Mouse (Mus musculus) Patski (cell line): ENCODE measurements around the gene Btbd35f26. TPM values are rescaled to one million over a fixed set of nuclear protein-coding genes. Genes with fewer than 3 reads are reported as not detected.
"Not testable (repeated sequence)": the region's sequence is repeated elsewhere in the genome, so short reads cannot be mapped to it uniquely, and the experiment has no call there.

Source experiments
- ATAC-seq: fragments of 100-300 bp; one replicate; pipeline ENCODE4 v1.8.0; 2021
- CTCF ChIA-PET: fragments of 350-600 bp; sonication (Branson Sonifier 250); formaldehyde crosslinking; loops from one replicate; lab custom pipeline; 2022; ENCODE audit warnings: inconsistent platforms; lab: Charles Lee
- POLR2A ChIA-PET: fragments of 350-600 bp; sonication (Branson Sonifier 250); formaldehyde crosslinking; loops from one replicate; lab custom pipeline; 2022; ENCODE audit warnings: antibody characterized with exemption, inconsistent platforms; lab: Charles Lee
- DNase-seq: peaks from one replicate; pipeline ENCODE4 v3.0.0-alpha.2; 2011; ENCODE audit warnings: low read depth, low spot score
- H3K27me3 ChIP-seq: fragments of 371-371 bp; one replicate; pipeline ENCODE4 v1.5.1; 2021
- in situ Hi-C: fragments of 300-500 bp; cut with MboI; formaldehyde crosslinking; loops from 3 replicates; pipeline ENCODE4 v1.11.1; 2018; ENCODE audit warnings: low pct_unique_long_range_greater_than_20kb, mixed read lengths
- polyA plus RNA-seq: library from polyadenylated mRNA; unstranded; gene quantifications from one replicate; pipeline ENCODE4 v1.2.3, GENCODE M21; 2021

Gene Btbd35f26
- not detected for polyA plus RNA-seq

DNA sequence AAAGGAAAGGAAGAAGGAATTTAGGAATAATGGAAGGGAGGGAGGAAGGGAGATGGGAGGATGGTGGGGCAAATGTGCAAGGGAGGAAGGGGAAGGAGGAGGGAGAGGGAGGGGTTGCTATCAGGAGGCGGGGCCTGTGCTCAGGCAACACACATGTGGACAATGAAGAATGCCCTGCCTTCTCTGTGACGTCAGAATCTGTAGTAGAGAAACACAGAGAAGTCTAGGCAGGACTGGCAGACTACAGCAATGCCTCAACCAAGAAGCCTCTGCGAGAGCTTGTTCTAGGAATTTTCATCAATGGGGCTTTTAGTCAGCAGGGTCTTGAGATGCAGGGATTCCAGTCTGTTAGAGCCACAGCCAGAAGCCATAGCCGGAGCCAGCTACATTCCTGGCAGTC lies at the start of gene Btbd35f26:
Gene Btbd35f26, plus strand, starts transcription at position 301 of the 400 bp plus-strand sequence.
- in situ Hi-C loops, ATAC-seq, DNase-seq, H3K27me3 ChIP-seq, CTCF ChIA-PET, POLR2A ChIA-PET: not testable (repeated sequence)

DNA sequence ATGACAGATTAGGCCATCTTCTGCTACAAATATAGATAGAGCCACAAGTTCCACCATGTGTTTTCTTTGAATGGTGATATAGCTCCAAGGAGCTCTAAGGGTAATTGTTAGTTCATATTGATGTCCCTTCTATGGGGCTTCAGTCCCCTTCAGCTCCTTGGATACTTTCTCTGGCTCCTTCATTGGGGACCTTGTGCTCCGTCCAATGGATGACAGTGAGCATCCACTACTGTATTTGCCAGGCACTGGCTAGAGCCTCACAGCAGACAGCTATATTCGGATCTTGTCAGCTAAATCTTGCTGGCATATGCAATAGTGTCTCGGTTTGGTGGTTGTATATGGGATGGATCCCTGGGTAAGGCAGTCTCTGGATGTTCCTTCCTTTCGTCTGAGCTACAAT lies 5.7 kb downstream of the Btbd35f26 start:
- DNase-seq, CTCF ChIA-PET, POLR2A ChIA-PET, H3K27me3 ChIP-seq, ATAC-seq, in situ Hi-C loops: not testable (repeated sequence)

DNA sequence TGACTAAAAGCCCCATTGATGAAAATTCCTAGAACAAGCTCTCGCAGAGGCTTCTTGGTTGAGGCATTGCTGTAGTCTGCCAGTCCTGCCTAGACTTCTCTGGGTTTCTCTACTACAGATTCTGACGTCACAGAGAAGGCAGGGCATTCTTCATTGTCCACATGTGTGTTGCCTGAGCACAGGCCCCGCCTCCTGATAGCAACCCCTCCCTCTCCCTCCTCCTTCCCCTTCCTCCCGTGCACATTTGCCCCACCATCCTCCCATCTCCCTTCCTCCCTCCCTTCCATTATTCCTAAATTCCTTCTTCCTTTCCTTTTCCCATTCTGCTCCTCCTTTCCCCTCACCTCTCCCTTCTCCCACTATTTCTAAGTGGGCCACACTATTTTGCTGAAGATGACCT lies 47.6 kb downstream of the Btbd35f26 start, which contains the start of gene Btbd35f19:
Gene Btbd35f19, minus strand, starts transcription at position 101 of the 400 bp plus-strand sequence.
- in situ Hi-C loops, DNase-seq, POLR2A ChIA-PET, H3K27me3 ChIP-seq, CTCF ChIA-PET, ATAC-seq: not testable (repeated sequence)

Other genes with a start within 250 kb of the Btbd35f26 start
- not detected for gene Btbd35f29, start 218.8 kb upstream of the Btbd35f26 start, polyA plus RNA-seq
- not detected for gene Spin2f, start 82.6 kb upstream of the Btbd35f26 start, polyA plus RNA-seq
- not detected for gene Btbd35f19, start 47.5 kb downstream of the Btbd35f26 start, polyA plus RNA-seq
- not detected for gene Gm21883, start 237.8 kb downstream of the Btbd35f26 start, polyA plus RNA-seq